Mouse (Mus musculus) kidney, postnatal 0 days (tissue): ENCODE data around the gene Bad. TPM values are rescaled to one million over a fixed set of nuclear protein-coding genes. Genes with fewer than 3 reads are reported as not detected.

Source experiments
- ATAC-seq: fragments of 200-750 bp; cut with Nextera tagmentation; replicated peaks from 2 replicates; pipeline ENCODE4 v1.8.0; 2017; ENCODE audit warnings: low read depth, moderate number of reproducible peaks, moderate TSS enrichment, moderate library complexity; ENCODE audit not compliant: low FRiP score
- DNase-seq: peaks from one replicate; pipeline ENCODE4 v3.0.0-alpha.2; 2016; ENCODE audit warnings: low spot score
- H3K27ac ChIP-seq: fragments of 300-500 bp; sonication (generic); 2 replicates; pipeline ENCODE4 v1.5.1; 2014; ENCODE audit warnings: mild to moderate bottlenecking
- H3K27me3 ChIP-seq: fragments of 300-500 bp; sonication (generic); 2 replicates; pipeline ENCODE4 v1.6.1; 2014; ENCODE audit warnings: low read length, mixed read lengths; ENCODE audit not compliant: insufficient read depth
- H3K36me3 ChIP-seq: fragments of 300-500 bp; sonication (generic); 2 replicates; pipeline ENCODE4 v1.6.1; 2014; ENCODE audit warnings: low read length, mixed read lengths; ENCODE audit not compliant: insufficient read depth
- H3K4me1 ChIP-seq: fragments of 300-500 bp; sonication (generic); replicated peaks from 2 replicates; pipeline ENCODE4 v1.6.1; 2014; ENCODE audit warnings: antibody characterized with exemption, low read length, mixed read lengths; ENCODE audit not compliant: insufficient read depth
- H3K4me2 ChIP-seq: fragments of 300-500 bp; sonication (generic); 2 replicates; pipeline ENCODE4 v1.6.1; 2014; ENCODE audit warnings: mild to moderate bottlenecking, low read length, moderate library complexity, mixed read lengths
- H3K4me3 ChIP-seq: fragments of 300-500 bp; sonication (generic); replicated peaks from 2 replicates; pipeline ENCODE4 v1.5.1; 2014; ENCODE audit warnings: low read depth, low read length
- H3K9ac ChIP-seq: fragments of 300-500 bp; sonication (generic); 2 replicates; pipeline ENCODE4 v1.6.1; 2014; ENCODE audit warnings: low read depth, low read length
- H3K9me3 ChIP-seq: fragments of 300-500 bp; sonication (generic); replicated peaks from 2 replicates; pipeline ENCODE4 v1.6.1; 2016; ENCODE audit warnings: low read length, inconsistent platforms, mixed read lengths
- CTCF ChIP-seq: IDR thresholded peaks from 2 replicates; pipeline ENCODE4 v1.5.1; 2016; ENCODE audit warnings: antibody characterized with exemption, low read depth, mild to moderate bottlenecking, moderate library complexity
- WGBS: fragments of 180-500 bp; shearing (Covaris S2); extraction: QIAGEN DNeasy Blood & Tissue Kit; methylation state at CpG from one replicate; pipeline ENCODE4 v1.1.7; 2014; 5-methylcytosine and 5-hydroxymethylcytosine counted together
- polyA plus RNA-seq: library from polyadenylated mRNA; unstranded; fragments of >200 nt; fragmentation: Nextera tagmentation; extraction: Ambion mirVana; gene quantifications from 2 replicates; pipeline ENCODE4 v1.2.1, GENCODE M21; 2015

Bad gene
- polyA plus RNA-seq, 1 experiment from 2014 or later: 75.8 TPM

GRCm38 (mm10) chr19:6968491-6969271, 27.0 kb downstream of the Bad start:
- ATAC-seq: peak; percentile 23
- WGBS: 5% methylated on average over 15 of the region's 15 CpGs
- peak; percentile 35 for DNase-seq
- H3K27ac ChIP-seq: peak overlapping the region; percentile 65; the same call in 1 of the 2 replicates
- peaks cover 26% of the 10 kb centered on the region for H3K4me1 ChIP-seq
- peaks cover 22% of the 10 kb centered on the region for H3K36me3 ChIP-seq
- H3K4me2 ChIP-seq: peak overlapping the region; percentile 67
- H3K4me3 ChIP-seq: peak overlapping the region; percentile 58
- H3K27me3 ChIP-seq: no peaks in the 10 kb centered on the region
- peak overlapping the region; percentile 79 for H3K9ac ChIP-seq
- no peaks in the 10 kb centered on the region for H3K9me3 ChIP-seq
- TF ChIP-seq CTCF: no peak

- Histone ChIP-seq H3K27ac (peak overlapping the region; percentile 65; the same call in 1 of the 2 replicates), H3K36me3 (peaks cover 22% of the 10 kb centered on the region), H3K9me3 (no peaks in the 10 kb centered on the region), H3K9ac (peak overlapping the region; percentile 79), H3K4me1 (peaks cover 26% of the 10 kb centered on the region), H3K4me3 (peak overlapping the region; percentile 58), H3K27me3 (no peaks in the 10 kb centered on the region), H3K4me2 (peak overlapping the region; percentile 67)
- ATAC-seq (no peak), DNase-seq (peak; percentile 58)
- TF ChIP-seq CTCF: no peak
- 0% methylated on average over 13 of the region's 20 CpGs for WGBS
Observed at GRCm38 (mm10) chr19:6969291-6969664, 27.6 kb downstream of the Bad start.

- ATAC-seq: peak; percentile 51
- H3K4me2 ChIP-seq: peak overlapping the region; percentile 67
- peaks cover 26% of the 10 kb centered on the region for H3K4me1 ChIP-seq
- DNase-seq: peak; percentile 64
- peaks cover 16% of the 10 kb centered on the region for H3K36me3 ChIP-seq
- H3K4me3 ChIP-seq: peak overlapping the region; percentile 58
- peak; percentile 72 for TF ChIP-seq CTCF
- 1% methylated on average over 52 of the region's 55 CpGs for WGBS
- peak overlapping the region; percentile 79 for H3K9ac ChIP-seq
- H3K27me3 ChIP-seq: no peaks in the 10 kb centered on the region
- H3K27ac ChIP-seq: peak overlapping the region; percentile 65; the same call in 1 of the 2 replicates
- H3K9me3 ChIP-seq: no peaks in the 10 kb centered on the region
Observed at GRCm38 (mm10) chr19:6969665-6970381, 28.2 kb downstream of the Bad start.

GRCm38 (mm10) chr19:6970460-6971085, 28.9 kb downstream of the Bad start:
- Histone ChIP-seq H3K4me3 (no peak overlapping the region), H3K4me2 (peak overlapping the region; percentile 67), H3K9me3 (no peaks in the 10 kb centered on the region), H3K4me1 (peaks cover 26% of the 10 kb centered on the region), H3K27me3 (no peaks in the 10 kb centered on the region), H3K36me3 (0 out of 2 replicates have a peak, but pooled peaks cover 9% of the 10 kb centered on the region), H3K27ac (0 out of 2 replicates have a peak overlapping the region, but pooled peaks have one; percentile 20), H3K9ac (no peak overlapping the region)
- TF ChIP-seq CTCF: no peak
- WGBS: 25% methylated on average over 11 of the region's 11 CpGs
- no peak for DNase-seq
- no peak for ATAC-seq

- Histone ChIP-seq H3K9me3 (no peaks in the 10 kb centered on the region), H3K4me1 (peaks cover 35% of the 10 kb centered on the region), H3K9ac (no peak overlapping the region; the same call in 1 of the 2 replicates), H3K27ac (no peak overlapping the region), H3K36me3 (no peaks in the 10 kb centered on the region), H3K4me3 (no peak overlapping the region), H3K4me2 (no peak overlapping the region), H3K27me3 (no peaks in the 10 kb centered on the region)
- ATAC-seq (no peak), DNase-seq (no peak)
- WGBS: 23% methylated on average over 6 of the region's 6 CpGs
- no peak for TF ChIP-seq CTCF
Observed at GRCm38 (mm10) chr19:6971644-6972043, 30.0 kb downstream of the Bad start.
